Mouse (Mus musculus): ENCODE data around the gene Ankrd42.

GRCm38 (mm10) chr7:92668791-92669506, 32.0 kb upstream of the Ankrd42 start:
- no peak for TF ChIP-seq CTCF (IDR thresholded peaks at IDR 0.05)
- TF ChIP-seq EP300 (IDR thresholded peaks at IDR 0.05), result no peak

Measured in lung, postnatal 0 days (tissue).